Mouse (Mus musculus): Measurements from ENCODE around the gene Pex5. TPM values are rescaled to one million over a fixed set of nuclear protein-coding genes. Genes with fewer than 3 reads are reported as not detected.

Gene Pex5
- 76.8 and 84.5 TPM in 2 replicates for polyA plus RNA-seq (2012; rRNA removed; ENCODE audit: low replicate concordance)

DNA sequence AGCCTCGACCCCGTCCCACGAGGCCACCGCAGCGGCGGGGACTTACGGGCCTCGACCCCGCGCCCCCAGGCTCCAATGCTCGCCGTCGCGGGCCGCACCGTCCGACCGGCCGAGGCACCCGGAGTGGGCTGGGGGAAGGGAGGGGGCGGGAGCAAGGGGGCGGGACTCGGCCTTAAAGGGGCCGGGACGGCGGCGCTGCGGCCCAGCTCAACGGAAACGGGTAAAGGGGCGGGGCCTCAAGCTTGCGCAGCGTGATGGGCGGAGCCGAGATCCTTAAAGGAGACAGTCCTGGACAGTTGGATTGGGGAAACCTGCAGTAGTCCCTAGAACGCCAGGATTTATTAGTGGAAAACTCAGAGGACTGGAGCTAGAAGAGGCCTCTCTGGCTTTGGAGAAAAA is at the start of gene Pex5:
TSS of gene Pex5 (minus strand) at position 141 of the 399 bp plus-strand sequence.

Other genes starting within 250 kb of the Pex5 start
- not detected in 2 replicates for gene Vmn2r27, start 183.2 kb downstream of the Pex5 start, polyA plus RNA-seq (2012; rRNA removed; ENCODE audit: low replicate concordance)
- 5.1 and 7.0 TPM in 2 replicates for gene Cd163, start 110.4 kb downstream of the Pex5 start, polyA plus RNA-seq (2012; rRNA removed; ENCODE audit: low replicate concordance)
- gene Clstn3, start 49.7 kb upstream of the Pex5 start, polyA plus RNA-seq (2012; rRNA removed; ENCODE audit: low replicate concordance): 32.5 and 77.8 TPM in 2 replicates
- gene C1rl, start 78.0 kb upstream of the Pex5 start, polyA plus RNA-seq (2012; rRNA removed; ENCODE audit: low replicate concordance): 8.3 and 15.0 TPM in 2 replicates
- gene C1ra, start 97.3 kb upstream of the Pex5 start, polyA plus RNA-seq (2012; rRNA removed; ENCODE audit: low replicate concordance): 63.7 and 105 TPM in 2 replicates
- gene C1s1, start 127.3 kb upstream of the Pex5 start, polyA plus RNA-seq (2012; rRNA removed; ENCODE audit: low replicate concordance): 250 and 335 TPM in 2 replicates
- 0.17 and 0.24 TPM in 2 replicates for gene C1rb, start 155.2 kb upstream of the Pex5 start, polyA plus RNA-seq (2012; rRNA removed; ENCODE audit: low replicate concordance)
- 0.20 and 0.77 TPM in 2 replicates for gene C1s2, start 221.0 kb upstream of the Pex5 start, polyA plus RNA-seq (2012; rRNA removed; ENCODE audit: low replicate concordance)
- 165 and 205 TPM in 2 replicates for gene Lpcat3, start 248.0 kb upstream of the Pex5 start, polyA plus RNA-seq (2012; rRNA removed; ENCODE audit: low replicate concordance)